Mouse (Mus musculus) hindbrain, embryonic 12.5 days (tissue): ENCODE measurements around the gene Msh6. TPM values are rescaled to one million over a fixed set of nuclear protein-coding genes. Genes with fewer than 3 reads are reported as not detected.
"Not testable (repeated sequence)": the region's sequence is repeated elsewhere in the genome, so short reads cannot be mapped to it uniquely, and the experiment has no call there.

Source experiments
- ATAC-seq: fragments of 200-750 bp; cut with Nextera tagmentation; 2 replicates; pipeline ENCODE4 v1.8.0; 2017; ENCODE audit warnings: moderate TSS enrichment; ENCODE audit not compliant: low FRiP score
- H3K27ac ChIP-seq: fragments of 300-500 bp; sonication (generic); 2 replicates; pipeline ENCODE4 v1.5.1; 2016; ENCODE audit warnings: mild to moderate bottlenecking
- H3K27me3 ChIP-seq: fragments of 300-500 bp; sonication (generic); 2 replicates; pipeline ENCODE4 v1.6.1; 2016; ENCODE audit warnings: mild to moderate bottlenecking
- H3K36me3 ChIP-seq: fragments of 300-500 bp; sonication (generic); 2 replicates; pipeline ENCODE4 v1.6.1; 2016; ENCODE audit warnings: mild to moderate bottlenecking
- H3K4me1 ChIP-seq: fragments of 300-500 bp; sonication (generic); 2 replicates; pipeline ENCODE4 v1.6.1; 2016
- H3K4me2 ChIP-seq: fragments of 300-500 bp; sonication (generic); replicated peaks from 2 replicates; pipeline ENCODE4 v1.6.1; 2016; ENCODE audit warnings: mild to moderate bottlenecking
- H3K4me3 ChIP-seq: fragments of 300-500 bp; sonication (generic); 2 replicates; pipeline ENCODE4 v1.5.1; 2016; ENCODE audit warnings: mild to moderate bottlenecking
- H3K9ac ChIP-seq: fragments of 300-500 bp; sonication (generic); 2 replicates; pipeline ENCODE4 v1.6.1; 2016; ENCODE audit warnings: mild to moderate bottlenecking, moderate library complexity
- H3K9me3 ChIP-seq: fragments of 300-500 bp; sonication (generic); replicated peaks from 2 replicates; pipeline ENCODE4 v1.6.1; 2016; ENCODE audit warnings: mild to moderate bottlenecking
- WGBS: fragments of 180-500 bp; shearing (Covaris S2); methylation state at CpG from one replicate; pipeline ENCODE4 v1.1.7; 2016; 5-methylcytosine and 5-hydroxymethylcytosine counted together
- polyA plus RNA-seq: library from polyadenylated mRNA; unstranded; fragments of >200 nt; fragmentation: Nextera tagmentation; extraction: Ambion mirVana; gene quantifications from 2 replicates; pipeline ENCODE4 v1.2.1, GENCODE M21; 2016

Gene Msh6
- polyA plus RNA-seq, 1 experiment from 2014 or later: 58.9 TPM

- Histone ChIP-seq H3K4me1 (0 out of 2 replicates have a peak, but pooled peaks cover 2% of the 10 kb centered on the region), H3K4me2 (no peak overlapping the region), H3K9ac (no peak overlapping the region), H3K27ac (no peak overlapping the region), H3K9me3 (no peaks in the 10 kb centered on the region), H3K27me3 (no peaks in the 10 kb centered on the region), H3K36me3 (peaks cover 88% of the 10 kb centered on the region), H3K4me3 (no peak overlapping the region)
- no peak for ATAC-seq
- WGBS: 89% methylated on average over 8 of the region's 8 CpGs
Measured at GRCm38 (mm10) chr17:87985916-87986315, 11.1 kb downstream of the Msh6 start.

- no peaks in the 10 kb centered on the region for H3K9me3 ChIP-seq
- no peak overlapping the region for H3K4me2 ChIP-seq
- H3K27ac ChIP-seq: no peak overlapping the region
- WGBS: 74% methylated on average over 6 of the region's 6 CpGs
- no peak for ATAC-seq
- 0 out of 2 replicates have a peak, but pooled peaks cover 2% of the 10 kb centered on the region for H3K4me1 ChIP-seq
- H3K9ac ChIP-seq: 0 out of 2 replicates have a peak overlapping the region, but pooled peaks have one; percentile 18
- H3K36me3 ChIP-seq: peaks cover 85% of the 10 kb centered on the region
- H3K4me3 ChIP-seq: no peak overlapping the region
- no peaks in the 10 kb centered on the region for H3K27me3 ChIP-seq
Measured at GRCm38 (mm10) chr17:87987507-87987906, 12.6 kb downstream of the Msh6 start.

GRCm38 (mm10) chr17:87992154-87992553 is 17.3 kb downstream of the Msh6 start:
- Histone ChIP-seq H3K4me2 (no peak overlapping the region), H3K27ac (no peak overlapping the region), H3K27me3 (no peaks in the 10 kb centered on the region), H3K9me3 (no peaks in the 10 kb centered on the region), H3K9ac (no peak overlapping the region), H3K4me3 (no peak overlapping the region), H3K36me3 (peaks cover 81% of the 10 kb centered on the region), H3K4me1 (0 out of 2 replicates have a peak, but pooled peaks cover 2% of the 10 kb centered on the region)
- no peak for ATAC-seq
- 83% methylated on average over 3 of the region's 3 CpGs for WGBS

- no peak overlapping the region for H3K9ac ChIP-seq
- 88% methylated on average over 1 of the region's 1 CpGs for WGBS
- ATAC-seq: no peak
- no peaks in the 10 kb centered on the region for H3K27me3 ChIP-seq
- H3K9me3 ChIP-seq: no peaks in the 10 kb centered on the region
- H3K4me2 ChIP-seq: no peak overlapping the region
- no peaks in the 10 kb centered on the region for H3K4me1 ChIP-seq
- H3K27ac ChIP-seq: no peak overlapping the region
- H3K4me3 ChIP-seq: no peak overlapping the region
- peaks cover 78% of the 10 kb centered on the region for H3K36me3 ChIP-seq
Measured at GRCm38 (mm10) chr17:87993338-87993737, 18.5 kb downstream of the Msh6 start.

- peaks cover 76% of the 10 kb centered on the region for H3K36me3 ChIP-seq
- ATAC-seq: no peak
Measured at GRCm38 (mm10) chr17:87997808-87998207, 22.9 kb downstream of the Msh6 start.

GRCm38 (mm10) chr17:88004892-88005291 is 30.0 kb downstream of the Msh6 start:
- Histone ChIP-seq H3K9ac (no peak overlapping the region), H3K4me1 (no peaks in the 10 kb centered on the region), H3K9me3 (no peaks in the 10 kb centered on the region), H3K27ac (no peak overlapping the region), H3K4me2 (no peak overlapping the region), H3K36me3 (peaks cover 66% of the 10 kb centered on the region), H3K27me3 (no peaks in the 10 kb centered on the region), H3K4me3 (no peak overlapping the region)
- ATAC-seq: no peak
- WGBS: 84% methylated on average over 1 of the region's 1 CpGs

More at GRCm38 (mm10) chr17:87997808-87998207, 22.9 kb downstream of the Msh6 start:
- Histone ChIP-seq H3K9ac (no peak overlapping the region), H3K27ac (no peak overlapping the region), H3K4me2 (no peak overlapping the region), H3K27me3 (no peaks in the 10 kb centered on the region), H3K4me1 (no peaks in the 10 kb centered on the region), H3K4me3 (no peak overlapping the region), H3K9me3 (no peaks in the 10 kb centered on the region)
- 90% methylated on average over 4 of the region's 4 CpGs for WGBS

- no peaks in the 10 kb centered on the region for H3K4me1 ChIP-seq
- no peak overlapping the region for H3K27ac ChIP-seq
- H3K4me3 ChIP-seq: no peak overlapping the region
- peaks cover 71% of the 10 kb centered on the region for H3K36me3 ChIP-seq
- H3K4me2 ChIP-seq: no peak overlapping the region
- H3K9ac ChIP-seq: no peak overlapping the region
- no peaks in the 10 kb centered on the region for H3K27me3 ChIP-seq
- no peaks in the 10 kb centered on the region for H3K9me3 ChIP-seq
- WGBS: 82% methylated on average over 8 of the region's 8 CpGs
- no peak for ATAC-seq
Measured at GRCm38 (mm10) chr17:88006956-88007355, 32.1 kb downstream of the Msh6 start.

- no peak for ATAC-seq
- peaks cover 38% of the 10 kb centered on the region for H3K36me3 ChIP-seq
- no peaks in the 10 kb centered on the region for H3K27me3 ChIP-seq
- no peak overlapping the region for H3K4me2 ChIP-seq
- H3K4me3 ChIP-seq: no peak overlapping the region
- H3K27ac ChIP-seq: no peak overlapping the region
- no peaks in the 10 kb centered on the region for H3K9me3 ChIP-seq
- H3K4me1 ChIP-seq: no peaks in the 10 kb centered on the region
- 69% methylated on average over 1 of the region's 1 CpGs for WGBS
- H3K9ac ChIP-seq: no peak overlapping the region
Measured at GRCm38 (mm10) chr17:88014456-88014855, 39.6 kb downstream of the Msh6 start.

- not testable (repeated sequence) for ATAC-seq
Measured at GRCm38 (mm10) chr17:88016027-88016426, 41.2 kb downstream of the Msh6 start.

GRCm38 (mm10) chr17:88023924-88024323 is 49.1 kb downstream of the Msh6 start:
- no peaks in the 10 kb centered on the region for H3K9me3 ChIP-seq
- no peak overlapping the region for H3K9ac ChIP-seq
- H3K4me3 ChIP-seq: no peak overlapping the region
- no peaks in the 10 kb centered on the region for H3K27me3 ChIP-seq
- no peaks in the 10 kb centered on the region for H3K4me1 ChIP-seq
- no peaks in the 10 kb centered on the region for H3K36me3 ChIP-seq
- WGBS: 88% methylated on average over 1 of the region's 1 CpGs
- no peak overlapping the region for H3K27ac ChIP-seq
- no peak for ATAC-seq
- H3K4me2 ChIP-seq: no peak overlapping the region

More at GRCm38 (mm10) chr17:88016027-88016426, 41.2 kb downstream of the Msh6 start:
- H3K27ac ChIP-seq, H3K4me2 ChIP-seq, H3K27me3 ChIP-seq, H3K9me3 ChIP-seq, H3K9ac ChIP-seq, H3K4me3 ChIP-seq, H3K4me1 ChIP-seq: not testable (repeated sequence)
- WGBS: 94% methylated on average over 8 of the region's 8 CpGs
- peaks cover 24% of the 10 kb centered on the region for H3K36me3 ChIP-seq

GRCm38 (mm10) chr17:88025227-88025626 is 50.4 kb downstream of the Msh6 start:
- H3K4me1 ChIP-seq: 0 out of 2 replicates have a peak, but pooled peaks cover 4% of the 10 kb centered on the region
- no peak overlapping the region for H3K27ac ChIP-seq
- no peaks in the 10 kb centered on the region for H3K36me3 ChIP-seq
- no peak overlapping the region for H3K9ac ChIP-seq
- no peak overlapping the region for H3K4me2 ChIP-seq
- no peak overlapping the region for H3K4me3 ChIP-seq
- no peaks in the 10 kb centered on the region for H3K27me3 ChIP-seq
- WGBS: 53% methylated on average over 4 of the region's 4 CpGs
- H3K9me3 ChIP-seq: no peaks in the 10 kb centered on the region
- no peak for ATAC-seq

- 0 out of 2 replicates have a peak, but pooled peaks have one; percentile 6 for ATAC-seq
- H3K9ac ChIP-seq: no peak overlapping the region
- H3K9me3 ChIP-seq: no peaks in the 10 kb centered on the region
- no peak overlapping the region for H3K4me2 ChIP-seq
- H3K27ac ChIP-seq: no peak overlapping the region
- 84% methylated on average over 17 of the region's 17 CpGs for WGBS
- H3K27me3 ChIP-seq: no peaks in the 10 kb centered on the region
- 0 out of 2 replicates have a peak, but pooled peaks cover 7% of the 10 kb centered on the region for H3K4me1 ChIP-seq
- H3K36me3 ChIP-seq: no peaks in the 10 kb centered on the region
- H3K4me3 ChIP-seq: no peak overlapping the region
Measured at GRCm38 (mm10) chr17:88029194-88029970, 54.5 kb downstream of the Msh6 start.

- Histone ChIP-seq H3K4me1 (0 out of 2 replicates have a peak, but pooled peaks cover 7% of the 10 kb centered on the region), H3K4me3 (no peak overlapping the region), H3K27ac (no peak overlapping the region), H3K36me3 (no peaks in the 10 kb centered on the region), H3K4me2 (no peak overlapping the region), H3K9ac (no peak overlapping the region), H3K27me3 (no peaks in the 10 kb centered on the region), H3K9me3 (no peaks in the 10 kb centered on the region)
- no peak for ATAC-seq
- 94% methylated on average over 5 of the region's 5 CpGs for WGBS
Measured at GRCm38 (mm10) chr17:88031755-88032154, 56.9 kb downstream of the Msh6 start.
